Mouse (Mus musculus) embryonic facial prominence, embryonic 14.5 days (tissue): ENCODE measurements around the gene Cacna2d1. TPM values are rescaled to one million over a fixed set of nuclear protein-coding genes. Genes with fewer than 3 reads are reported as not detected.

Experiments used
- ATAC-seq: fragments of 200-750 bp; cut with Nextera tagmentation; 2 replicates; pipeline ENCODE4 v1.8.0; 2017; ENCODE audit warnings: low read depth, moderate number of reproducible peaks, moderate TSS enrichment
- DNase-seq: peaks from one replicate; pipeline ENCODE4 v3.0.0-alpha.2; 2015; ENCODE audit warnings: low spot score
- H3K27ac ChIP-seq: fragments of 300-500 bp; sonication (generic); replicated peaks from 2 replicates; pipeline ENCODE4 v1.5.1; 2014; ENCODE audit warnings: low read depth, mild to moderate bottlenecking, low read length, moderate library complexity
- H3K27me3 ChIP-seq: fragments of 300-500 bp; sonication (generic); replicated peaks from 2 replicates; pipeline ENCODE4 v1.6.1; 2014; ENCODE audit warnings: low read length; ENCODE audit not compliant: control insufficient read depth, insufficient read depth
- H3K36me3 ChIP-seq: fragments of 300-500 bp; sonication (generic); 2 replicates; pipeline ENCODE4 v1.6.1; 2014; ENCODE audit warnings: low read length, mixed read lengths; ENCODE audit not compliant: control insufficient read depth, insufficient read depth
- H3K4me1 ChIP-seq: fragments of 300-500 bp; sonication (generic); 2 replicates; pipeline ENCODE4 v1.6.1; 2014; ENCODE audit warnings: antibody characterized with exemption, low read length; ENCODE audit not compliant: control insufficient read depth, insufficient read depth
- H3K4me2 ChIP-seq: fragments of 300-500 bp; sonication (generic); 2 replicates; pipeline ENCODE4 v1.6.1; 2014; ENCODE audit warnings: low read depth, mild to moderate bottlenecking, low read length, moderate library complexity, mixed read lengths
- H3K4me3 ChIP-seq: fragments of 300-500 bp; sonication (generic); 2 replicates; pipeline ENCODE4 v1.5.1; 2014; ENCODE audit warnings: low read depth, mild to moderate bottlenecking, low read length
- H3K9ac ChIP-seq: fragments of 300-500 bp; sonication (generic); 2 replicates; pipeline ENCODE4 v1.6.1; 2014; ENCODE audit warnings: low read depth, mild to moderate bottlenecking, low read length, moderate library complexity, mixed read lengths
- H3K9me3 ChIP-seq: fragments of 300-500 bp; sonication (generic); 2 replicates; pipeline ENCODE4 v1.6.1; 2016; ENCODE audit warnings: low read length; ENCODE audit not compliant: control insufficient read depth
- WGBS: fragments of 180-500 bp; shearing (Covaris S2); extraction: QIAGEN DNeasy Blood & Tissue Kit; methylation state at CpG from one replicate; pipeline ENCODE4 v1.1.7; 2014; 5-methylcytosine and 5-hydroxymethylcytosine counted together
- polyA plus RNA-seq: library from polyadenylated mRNA; unstranded; fragments of >200 nt; fragmentation: Nextera tagmentation; extraction: Ambion mirVana; gene quantifications from 2 replicates; pipeline ENCODE4 v1.2.1, GENCODE M21; 2014

Cacna2d1 gene
- polyA plus RNA-seq, 1 experiment from 2014 or later: 33.0 TPM

- Histone ChIP-seq H3K9ac (no peak overlapping the region), H3K9me3 (no peaks in the 10 kb centered on the region), H3K4me2 (no peak overlapping the region), H3K27ac (no peak overlapping the region), H3K27me3 (no peaks in the 10 kb centered on the region), H3K4me1 (no peaks in the 10 kb centered on the region), H3K4me3 (no peak overlapping the region), H3K36me3 (no peaks in the 10 kb centered on the region)
- DNase-seq (peak; percentile 67), ATAC-seq (peak; percentile 79)
- WGBS: 69% methylated on average over 4 of the region's 4 CpGs
These were observed 58.9 kb downstream of the Cacna2d1 start for GRCm38 (mm10) chr5:15993252-15993944.

DNA sequence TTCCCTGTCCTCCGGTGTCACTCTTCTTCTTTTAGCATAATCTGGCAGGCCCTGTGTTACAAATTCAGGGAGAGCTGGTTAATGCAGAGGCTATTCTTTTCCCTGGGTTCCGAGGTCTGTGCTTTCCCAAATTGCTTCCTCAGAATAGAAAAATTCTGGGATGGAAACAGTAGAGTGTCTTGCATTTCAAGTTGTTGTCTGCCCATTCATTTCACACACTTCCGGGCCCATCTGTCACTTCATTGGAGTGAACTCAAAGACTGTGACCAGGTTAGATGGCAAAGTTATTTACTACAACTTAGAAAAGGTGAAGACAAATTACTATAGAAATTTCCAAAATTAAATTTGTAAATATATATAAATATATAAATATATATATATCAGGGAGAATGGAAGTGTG, 62.7 kb downstream of the Cacna2d1 start:
- WGBS: 87% methylated on average over 3 of the region's 3 CpGs
- no peaks in the 10 kb centered on the region for H3K4me1 ChIP-seq
- DNase-seq: no peak
- no peaks in the 10 kb centered on the region for H3K27me3 ChIP-seq
- no peak for ATAC-seq
- no peak overlapping the region for H3K4me3 ChIP-seq
- H3K9me3 ChIP-seq: no peaks in the 10 kb centered on the region
- H3K36me3 ChIP-seq: no peaks in the 10 kb centered on the region
- no peak overlapping the region for H3K4me2 ChIP-seq
- no peak overlapping the region for H3K27ac ChIP-seq
- H3K9ac ChIP-seq: no peak overlapping the region

GRCm38 (mm10) chr5:15997769-15998168, 63.3 kb downstream of the Cacna2d1 start:
- H3K4me1 ChIP-seq: 0 out of 2 replicates have a peak, but pooled peaks cover 5% of the 10 kb centered on the region
- no peak overlapping the region for H3K27ac ChIP-seq
- no peaks in the 10 kb centered on the region for H3K9me3 ChIP-seq
- no peak overlapping the region for H3K4me2 ChIP-seq
- no peaks in the 10 kb centered on the region for H3K36me3 ChIP-seq
- no peak overlapping the region for H3K9ac ChIP-seq
- no peaks in the 10 kb centered on the region for H3K27me3 ChIP-seq
- ATAC-seq: no peak
- WGBS: 89% methylated on average over 1 of the region's 1 CpGs
- no peak for DNase-seq
- H3K4me3 ChIP-seq: no peak overlapping the region

GRCm38 (mm10) chr5:16000917-16001316, 66.4 kb downstream of the Cacna2d1 start:
- Histone ChIP-seq H3K27ac (no peak overlapping the region), H3K27me3 (no peaks in the 10 kb centered on the region), H3K4me2 (no peak overlapping the region), H3K4me3 (no peak overlapping the region), H3K9ac (no peak overlapping the region), H3K4me1 (0 out of 2 replicates have a peak, but pooled peaks cover 8% of the 10 kb centered on the region), H3K9me3 (no peaks in the 10 kb centered on the region), H3K36me3 (no peaks in the 10 kb centered on the region)
- no peak for DNase-seq
- no peak for ATAC-seq
- WGBS: 94% methylated on average over 2 of the region's 2 CpGs

GRCm38 (mm10) chr5:16002431-16003063, 68.1 kb downstream of the Cacna2d1 start:
- Histone ChIP-seq H3K4me1 (0 out of 2 replicates have a peak, but pooled peaks cover 8% of the 10 kb centered on the region), H3K27me3 (no peaks in the 10 kb centered on the region), H3K36me3 (no peaks in the 10 kb centered on the region), H3K4me2 (no peak overlapping the region), H3K9ac (no peak overlapping the region), H3K27ac (no peak overlapping the region; the same call in 1 of the 2 replicates), H3K4me3 (no peak overlapping the region), H3K9me3 (no peaks in the 10 kb centered on the region)
- DNase-seq (peak; percentile 29), ATAC-seq (no peak)
- 28% methylated on average over 9 of the region's 9 CpGs for WGBS

DNA sequence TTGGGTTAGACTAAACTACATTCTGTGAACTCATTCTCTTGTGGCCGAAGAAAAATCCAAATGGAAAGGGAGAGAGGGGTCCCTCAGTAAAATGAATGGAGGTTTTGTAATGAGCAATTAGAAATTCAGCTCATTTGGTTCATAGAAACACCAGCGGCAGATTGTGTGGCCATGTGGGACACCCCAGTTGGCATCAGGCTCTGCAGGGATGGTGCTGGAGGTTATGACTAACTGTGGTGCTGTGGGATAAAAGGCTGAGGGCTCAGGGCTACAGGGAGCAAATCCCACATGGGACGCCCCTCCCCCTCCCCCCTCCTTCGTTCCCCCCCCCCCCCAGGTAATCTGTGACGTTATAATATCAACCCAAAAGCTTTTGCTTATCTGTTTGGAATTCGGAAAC, 69.8 kb downstream of the Cacna2d1 start:
- no peak overlapping the region for H3K4me2 ChIP-seq
- 71% methylated on average over 5 of the region's 6 CpGs for WGBS

GRCm38 (mm10) chr5:16006964-16007363, 72.5 kb downstream of the Cacna2d1 start:
- Histone ChIP-seq H3K9me3 (no peaks in the 10 kb centered on the region), H3K36me3 (no peaks in the 10 kb centered on the region), H3K27me3 (no peaks in the 10 kb centered on the region), H3K27ac (no peak overlapping the region), H3K4me1 (0 out of 2 replicates have a peak, but pooled peaks cover 8% of the 10 kb centered on the region), H3K4me3 (no peak overlapping the region), H3K4me2 (no peak overlapping the region), H3K9ac (no peak overlapping the region)
- no peak for ATAC-seq
- no peak for DNase-seq
- WGBS: 83% methylated on average over 6 of the region's 6 CpGs

More for the DNA sequence above, 69.8 kb downstream of the Cacna2d1 start:
- no peaks in the 10 kb centered on the region for H3K27me3 ChIP-seq
- no peaks in the 10 kb centered on the region for H3K9me3 ChIP-seq
- DNase-seq (no peak), ATAC-seq (peak; percentile 77; the same call in 1 of the 2 replicates)
- H3K27ac ChIP-seq: no peak overlapping the region
- no peak overlapping the region for H3K9ac ChIP-seq
- no peaks in the 10 kb centered on the region for H3K36me3 ChIP-seq
- no peak overlapping the region for H3K4me3 ChIP-seq
- 0 out of 2 replicates have a peak, but pooled peaks cover 8% of the 10 kb centered on the region for H3K4me1 ChIP-seq

DNA sequence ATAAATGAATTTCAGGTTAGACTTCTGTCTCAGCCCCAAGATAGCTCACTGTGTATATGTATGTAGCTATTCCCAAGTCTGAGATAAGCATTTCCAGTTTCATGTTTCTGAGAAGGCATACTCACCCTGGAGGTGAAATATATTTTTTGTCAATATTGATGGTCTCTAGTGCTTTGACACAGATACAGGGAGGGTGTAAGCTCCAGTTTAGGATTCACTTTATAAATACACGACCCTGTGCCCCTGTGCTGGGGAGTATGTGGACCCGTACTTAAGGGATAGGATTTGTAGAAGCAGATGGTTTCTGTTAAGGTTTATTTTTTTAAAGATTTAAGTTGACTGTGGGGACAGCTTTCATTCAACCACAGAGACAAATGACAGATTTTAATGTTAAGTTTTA, 79.2 kb downstream of the Cacna2d1 start:
- Histone ChIP-seq H3K36me3 (no peaks in the 10 kb centered on the region), H3K4me1 (peaks cover 4% of the 10 kb centered on the region; the same call in 1 of the 2 replicates), H3K4me3 (no peak overlapping the region), H3K9ac (no peak overlapping the region), H3K4me2 (no peak overlapping the region), H3K27ac (no peak overlapping the region), H3K9me3 (no peaks in the 10 kb centered on the region), H3K27me3 (no peaks in the 10 kb centered on the region)
- 48% methylated on average over 2 of the region's 2 CpGs for WGBS
- ATAC-seq (no peak), DNase-seq (no peak)
